8 mouse cellular contexts compared by ENCODE assay signal in the genomic region with DNA sequence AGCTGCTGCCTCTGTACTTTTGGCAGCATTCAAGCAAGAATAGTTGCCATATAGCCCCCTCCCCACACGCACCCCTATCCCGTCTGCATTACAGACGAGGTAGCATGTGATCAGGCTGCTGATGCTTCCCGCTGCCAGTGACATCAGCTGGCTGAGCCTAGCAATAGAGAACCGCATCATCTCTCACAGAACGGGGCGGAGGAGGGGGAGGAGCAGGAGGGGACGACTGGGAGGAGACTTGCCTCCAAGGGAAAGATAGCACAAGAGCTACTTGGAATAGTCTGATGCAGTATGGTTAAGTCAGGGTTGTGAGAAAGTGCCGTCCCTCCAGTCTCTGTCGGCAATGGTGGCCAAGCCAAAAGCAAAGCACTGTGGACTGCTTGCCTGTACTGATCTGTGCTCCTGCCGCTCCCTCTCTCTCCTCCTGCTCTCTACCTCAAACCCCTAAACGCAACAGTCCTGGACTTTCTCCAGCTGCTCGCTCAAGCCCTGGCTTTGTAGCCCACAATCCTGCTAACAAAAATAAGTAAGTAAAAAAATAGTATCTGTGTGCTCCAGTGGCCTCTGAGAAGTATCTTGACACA. TPM values are rescaled to one million over a fixed set of nuclear protein-coding genes. Genes with fewer than 3 reads are reported as not detected.
DNase-seq lines count a peak whose midpoint lies in the region; ATAC-seq lines count a peak whose summit lies in the region.
"Had no signal": no experiment of that assay in that cellular context is flagged by ENCODE, and none has a peak within 500 bp of the region (broad histone marks: within the 10 kb centered on the region; RNA-seq: fewer than 3 reads in every experiment).

No protein-coding gene starts in this region.

- no peaks in the 10 kb centered on the region for H3K27me3 ChIP-seq in hindbrain, embryonic 12.5 days
- H3K27me3 ChIP-seq in neural tube, embryonic 11.5 days (ENCODE audit: control insufficient read depth, insufficient read depth, low read length): no peaks in the 10 kb centered on the region

- 5% methylated on average over 13 of the region's 13 CpGs for WGBS in hindbrain, embryonic 12.5 days
- WGBS in neural tube, embryonic 11.5 days: 10% methylated on average over 13 of the region's 13 CpGs

- H3K4me3 ChIP-seq in hindbrain, embryonic 12.5 days: peak overlapping the region; percentile 18
- H3K4me3 ChIP-seq in neural tube, embryonic 11.5 days (ENCODE audit: low read depth, low read length): no peak overlapping the region
- H3K4me3 ChIP-seq: erythroblast, embryonic 14.5 days had no signal

- H3K4me2 ChIP-seq in hindbrain, embryonic 12.5 days (replicated peaks): peak overlapping the region; percentile 45
- peak overlapping the region; percentile 25 for H3K4me2 ChIP-seq in neural tube, embryonic 11.5 days (ENCODE audit: low read depth)

- DNase-seq in adrenal gland, postnatal 25 days: peak; percentile 57
- peak; percentile 46 for DNase-seq in cerebellum, adult 9-11 months
- peak; percentile 63 to 85 for DNase-seq in frontal cortex, adult 2 months (ENCODE audit: extremely low spot score in 1 of 2, low spot score in 1 of 2)
- peak; percentile 65 for DNase-seq in left cerebral cortex, postnatal 4 days
- DNase-seq in neural tube, embryonic 11.5 days (ENCODE audit: low spot score): peak; percentile 71

- peaks cover 11% of the 10 kb centered on the region for H3K4me1 ChIP-seq in hindbrain, embryonic 12.5 days
- no peaks in the 10 kb centered on the region for H3K4me1 ChIP-seq in neural tube, embryonic 11.5 days (ENCODE audit: control insufficient read depth, insufficient read depth, low read length)

- no peaks in the 10 kb centered on the region for H3K9me3 ChIP-seq in hindbrain, embryonic 12.5 days (replicated peaks)
- H3K9me3 ChIP-seq in neural tube, embryonic 11.5 days (ENCODE audit: control insufficient read depth, low read length): no peaks in the 10 kb centered on the region

- intact Hi-C loops in left cerebral cortex, postnatal 4 days (cut with DNase I): no loop called here

- peak; percentile 95 for ATAC-seq in hindbrain, embryonic 12.5 days (ENCODE audit: low FRiP score)
- ATAC-seq in neural tube, embryonic 11.5 days (ENCODE audit: insufficient read depth, low FRiP score, low TSS enrichment): peak; percentile 74
- ATAC-seq in erythroblast, adult 5-6 weeks (replicated peaks; ENCODE audit: low FRiP score, poor library complexity, severe bottlenecking): no peak

- H3K27ac ChIP-seq in hindbrain, embryonic 12.5 days: no peak overlapping the region
- no peak overlapping the region for H3K27ac ChIP-seq in neural tube, embryonic 11.5 days (ENCODE audit: low read depth, low read length)

- H3K36me3 ChIP-seq in hindbrain, embryonic 12.5 days: no peaks in the 10 kb centered on the region
- no peaks in the 10 kb centered on the region for H3K36me3 ChIP-seq in neural tube, embryonic 11.5 days (ENCODE audit: control insufficient read depth, insufficient read depth, low read length)

- peak overlapping the region; percentile 35; the same call in 1 of the 2 replicates for H3K9ac ChIP-seq in hindbrain, embryonic 12.5 days
- peak overlapping the region; percentile 23; the same call in 1 of the 2 replicates for H3K9ac ChIP-seq in neural tube, embryonic 11.5 days (ENCODE audit: low read length)

RNA-seq across cellular contexts. Expression of a gene that starts 27.4 kb away (rescaled TPM):
- total RNA-seq in adrenal gland, postnatal 25 days (2021): 1,081 and 1,170 TPM in 2 replicates
- polyA plus RNA-seq in frontal cortex, adult 2 months (2012; rRNA removed): 733 and 938 TPM in 2 replicates
- polyA plus RNA-seq in hindbrain, embryonic 12.5 days (2016; fragmentation: Nextera tagmentation; extraction: Ambion mirVana): 779 and 914 TPM in 2 replicates
- 100 to 1,000 TPM; 830 to 890 TPM for total RNA-seq in left cerebral cortex, postnatal 4 days (2021)
- polyA plus RNA-seq in neural tube, embryonic 11.5 days (2014; fragmentation: Nextera tagmentation; extraction: Ambion mirVana): 1,090 and 1,108 TPM in 2 replicates
- total RNA-seq in erythroblast, adult 5-6 weeks (2015; ENCODE audit: low replicate concordance): 779 and 843 TPM in 2 replicates
- total RNA-seq in erythroblast, adult 5-6 weeks (2017; ENCODE audit: low replicate concordance): 542 and 565 TPM in 2 replicates
